Mouse (Mus musculus) gastrocnemius, postnatal 36 days (tissue): ENCODE measurements at regions not wholly inside any gene's neighbourhood (a gene's known extent, or its start where the extent isn't known, plus 50 kb on each side); places are given as distances from the start of the nearest gene placed in this dataset.
"Not testable (repeated sequence)": the region's sequence is repeated elsewhere in the genome, so short reads cannot be mapped to it uniquely, and the experiment has no call there.

Source experiments
- DNase-seq, 2 experiments: peaks; one replicate each; pipeline ENCODE4 v3.0.0; 2022
- intact Hi-C: fragments of 180-260 bp; cut with DNase I; formaldehyde crosslinking; loops from one replicate; pipeline ENCODE4 v1.15.1; 2025

DNA sequence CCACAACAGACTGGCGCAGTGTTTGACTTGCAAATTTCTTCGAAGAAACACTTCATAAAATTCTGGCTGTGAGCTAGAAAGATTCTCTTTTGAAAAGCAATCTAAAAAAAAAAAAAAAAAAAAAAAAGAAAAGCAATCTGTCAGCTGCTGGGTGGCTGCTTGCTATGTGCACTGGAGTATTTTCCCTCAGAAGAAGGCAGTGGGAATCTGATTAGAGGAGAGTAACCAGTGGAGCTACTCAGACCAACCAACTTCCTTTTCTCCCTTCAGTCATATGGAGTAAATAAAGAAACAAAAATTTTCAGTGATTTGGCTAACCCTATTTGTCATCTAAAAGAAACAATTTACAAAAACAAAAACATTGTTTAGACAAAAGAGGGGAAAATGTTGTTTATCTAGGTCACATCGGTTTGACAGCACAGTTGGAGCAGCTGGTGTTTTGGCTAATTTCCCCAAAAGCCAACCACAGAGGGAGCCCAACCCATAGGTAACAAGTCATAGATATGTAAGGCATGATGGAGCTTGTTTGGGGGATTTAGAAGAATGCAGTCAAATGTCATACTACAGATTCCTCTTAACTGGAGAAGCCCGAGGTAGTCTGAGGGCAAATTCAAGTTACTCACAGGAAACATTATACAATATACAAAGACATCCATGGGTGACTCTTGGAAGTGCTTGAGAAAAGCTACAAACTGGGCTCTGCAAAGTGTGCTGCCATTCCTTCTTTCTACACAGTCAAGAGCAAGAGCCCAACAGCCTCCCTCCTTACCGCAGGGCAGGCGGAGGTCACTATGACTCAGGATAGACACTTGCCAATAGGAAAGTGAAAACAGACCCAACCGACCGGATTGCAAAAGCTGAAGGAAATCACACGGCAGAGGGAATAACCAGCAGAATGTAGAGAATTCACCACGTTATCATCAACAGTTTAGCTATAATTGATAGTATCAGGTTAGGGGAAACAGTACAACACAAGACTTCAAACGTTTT lies 124.1 kb upstream of the Ghr start:
- peak; percentile 12 to 15 for DNase-seq
- intact Hi-C loops: no loop called here

- intact Hi-C loops: no loop called here
- DNase-seq: no peak
Measured at GRCm38 (mm10) chr15:3699234-3699814, 116.0 kb upstream of the Ghr start.

GRCm38 (mm10) chr15:3685254-3685653 lies 102.0 kb upstream of the Ghr start:
- intact Hi-C loops: no loop called here
- DNase-seq: no peak

GRCm38 (mm10) chr15:3677026-3677425 lies 93.7 kb upstream of the Ghr start:
- DNase-seq, intact Hi-C loops: not testable (repeated sequence)

- no peak for DNase-seq
- intact Hi-C loops: no loop called here
Measured at GRCm38 (mm10) chr15:3672586-3672985, 89.3 kb upstream of the Ghr start.

DNA sequence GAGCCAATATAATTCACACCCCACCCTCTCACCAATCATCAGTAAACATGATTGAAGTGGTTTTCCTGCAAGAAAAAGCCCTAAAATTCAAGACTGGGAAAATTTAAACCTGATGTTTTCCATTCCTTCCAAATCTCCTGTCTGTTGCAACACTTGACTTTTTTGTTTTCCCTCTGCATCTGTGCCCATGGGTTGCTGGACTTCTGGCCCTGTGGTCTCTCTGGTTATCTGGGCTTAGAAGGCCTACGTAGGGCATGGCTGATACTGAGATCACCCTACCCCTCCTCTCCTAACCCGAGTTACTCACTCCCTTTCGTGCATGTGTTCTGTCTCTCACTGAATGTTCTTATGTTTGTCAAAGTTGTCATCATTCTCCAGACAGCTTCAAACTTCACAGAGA lies 87.9 kb upstream of the Ghr start:
- intact Hi-C loops: no loop called here
- no peak for DNase-seq

DNA sequence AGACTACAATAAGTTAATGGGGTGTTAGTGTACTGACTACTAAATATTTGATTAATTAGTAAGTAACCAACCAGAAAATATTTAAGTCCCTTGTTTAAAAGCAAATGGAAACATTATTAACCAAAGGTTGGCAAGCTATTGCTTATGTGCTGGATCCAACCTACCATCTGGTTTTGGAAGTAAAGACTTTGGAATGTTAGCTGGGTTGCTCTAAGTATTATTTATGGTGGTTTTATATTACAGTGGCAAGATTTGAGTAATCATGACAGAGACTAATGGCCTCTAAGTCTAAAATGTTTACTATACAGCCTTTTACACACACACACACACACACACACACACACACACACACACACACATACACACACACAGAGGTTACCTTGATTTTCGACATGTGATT lies 86.1 kb upstream of the Ghr start:
- DNase-seq: no peak
- intact Hi-C loops: no loop called here

- DNase-seq: no peak
- intact Hi-C loops: no loop called here
Measured at GRCm38 (mm10) chr15:3668863-3669262, 85.6 kb upstream of the Ghr start.

DNA sequence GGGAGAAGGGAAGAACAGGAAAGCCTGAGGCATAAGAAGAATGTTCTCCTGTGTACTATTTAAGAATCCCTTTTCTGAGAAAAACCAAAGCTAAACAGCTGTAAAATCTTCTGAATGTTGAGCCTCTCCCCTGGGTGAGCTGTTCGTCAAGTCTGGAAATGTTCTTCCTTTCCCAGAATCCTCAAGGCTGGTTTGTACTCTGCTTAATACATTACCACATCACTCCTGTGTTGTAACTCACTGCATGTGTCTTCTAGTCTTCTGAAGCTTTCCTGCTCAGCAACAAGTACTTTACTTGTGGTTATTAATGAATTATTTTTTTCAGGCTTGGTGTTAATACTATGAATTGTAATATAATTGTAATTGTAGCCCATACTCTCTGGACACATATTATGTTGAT lies 65.4 kb upstream of the Ghr start:
- intact Hi-C loops: no loop called here
- DNase-seq: no peak

DNA sequence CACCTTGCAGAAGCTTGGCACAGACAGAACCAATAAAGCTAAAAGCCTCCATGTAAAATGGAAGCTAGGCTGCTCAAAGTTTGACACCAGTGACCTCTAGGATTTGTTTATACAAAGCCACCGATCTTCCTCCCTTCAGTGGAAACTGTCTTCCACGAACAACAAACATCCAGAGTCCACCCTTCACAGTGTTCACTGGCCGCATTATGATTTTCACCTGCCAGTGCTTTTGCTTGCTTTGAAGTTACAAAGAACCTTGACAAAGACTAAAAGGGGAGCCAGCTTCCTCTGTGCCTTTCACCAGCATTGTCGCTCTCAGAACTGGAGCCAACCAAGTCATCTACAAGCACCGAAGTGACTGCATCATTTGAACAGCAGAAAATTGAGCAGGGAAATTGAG lies 56.8 kb upstream of the Ghr start:
- intact Hi-C loops: no loop called here
- no peak for DNase-seq
